Mouse (Mus musculus): ENCODE data around the gene Zranb3. TPM values are rescaled to one million over a fixed set of nuclear protein-coding genes. Genes with fewer than 3 reads are reported as not detected.
"Not testable (repeated sequence)": the region's sequence is repeated elsewhere in the genome, so short reads cannot be mapped to it uniquely, and the experiment has no call there.

Gene Zranb3
- polyA plus RNA-seq, 1 experiment from 2014 or later, result 12.9 TPM

- H3K36me3 ChIP-seq (ENCODE audit: insufficient read depth), result peaks cover 15% of the 10 kb centered on the region; the same call in 1 of the 2 replicates
- WGBS, result 90% methylated on average over 1 of the region's 1 CpGs
- no peaks in the 10 kb centered on the region for H3K27me3 ChIP-seq (ENCODE audit: insufficient read depth, low read length)
- no peak for ATAC-seq (ENCODE audit: insufficient read depth)
- H3K4me3 ChIP-seq (ENCODE audit: low read depth, low read length), result no peak overlapping the region
- no peak overlapping the region for H3K9ac ChIP-seq
- no peak for TF ChIP-seq CTCF (IDR thresholded peaks at IDR 0.05; ENCODE audit: low read depth)
- H3K27ac ChIP-seq (ENCODE audit: low read depth), result no peak overlapping the region
- H3K4me2 ChIP-seq, result no peak overlapping the region
- no peak for DNase-seq
- no peaks in the 10 kb centered on the region for H3K4me1 ChIP-seq (ENCODE audit: insufficient read depth)
- H3K9me3 ChIP-seq (ENCODE audit: low read depth, low read length), result no peaks in the 10 kb centered on the region
These were observed 146.3 kb downstream of the Zranb3 start for GRCm38 (mm10) chr1:127956524-127956923.

- H3K9me3 ChIP-seq (ENCODE audit: low read depth, low read length), result no peaks in the 10 kb centered on the region
- 56% methylated on average over 4 of the region's 4 CpGs for WGBS
- H3K4me3 ChIP-seq (ENCODE audit: low read depth, low read length), result no peak overlapping the region
- no peak overlapping the region for H3K4me2 ChIP-seq
- TF ChIP-seq CTCF (IDR thresholded peaks at IDR 0.05; ENCODE audit: low read depth), result no peak
- H3K4me1 ChIP-seq (ENCODE audit: insufficient read depth), result no peaks in the 10 kb centered on the region
- no peak overlapping the region for H3K27ac ChIP-seq (ENCODE audit: low read depth)
- no peaks in the 10 kb centered on the region for H3K27me3 ChIP-seq (ENCODE audit: insufficient read depth, low read length)
- H3K36me3 ChIP-seq (ENCODE audit: insufficient read depth), result peaks cover 13% of the 10 kb centered on the region; the same call in 1 of the 2 replicates
- ATAC-seq (ENCODE audit: insufficient read depth), result no peak
- no peak for DNase-seq
- H3K9ac ChIP-seq, result no peak overlapping the region
These were observed 148.0 kb downstream of the Zranb3 start for GRCm38 (mm10) chr1:127954800-127955199.

- not testable (repeated sequence) for H3K4me2 ChIP-seq; H3K9me3 ChIP-seq (ENCODE audit: low read depth, low read length); H3K4me1 ChIP-seq (ENCODE audit: insufficient read depth); H3K4me3 ChIP-seq (ENCODE audit: low read depth, low read length); H3K27ac ChIP-seq (ENCODE audit: low read depth); ATAC-seq (ENCODE audit: insufficient read depth); DNase-seq; H3K9ac ChIP-seq; H3K27me3 ChIP-seq (ENCODE audit: insufficient read depth, low read length)
- peaks cover 10% of the 10 kb centered on the region; the same call in 1 of the 2 replicates for H3K36me3 ChIP-seq (ENCODE audit: insufficient read depth)
- 79% methylated on average over 4 of the region's 4 CpGs for WGBS
These were observed 148.6 kb downstream of the Zranb3 start for GRCm38 (mm10) chr1:127954198-127954597.

GRCm38 (mm10) chr1:127952276-127952675, 150.6 kb downstream of the Zranb3 start:
- H3K36me3 ChIP-seq (ENCODE audit: insufficient read depth), result 0 out of 2 replicates have a peak, but pooled peaks cover 7% of the 10 kb centered on the region
- H3K4me2 ChIP-seq, result no peak overlapping the region
- H3K4me1 ChIP-seq (ENCODE audit: insufficient read depth), result no peaks in the 10 kb centered on the region
- H3K27me3 ChIP-seq (ENCODE audit: insufficient read depth, low read length), result no peaks in the 10 kb centered on the region
- H3K9me3 ChIP-seq (ENCODE audit: low read depth, low read length), result no peaks in the 10 kb centered on the region
- WGBS, result 86% methylated on average over 4 of the region's 4 CpGs
- no peak for TF ChIP-seq CTCF (IDR thresholded peaks at IDR 0.05; ENCODE audit: low read depth)
- no peak overlapping the region for H3K4me3 ChIP-seq (ENCODE audit: low read depth, low read length)
- H3K27ac ChIP-seq (ENCODE audit: low read depth), result no peak overlapping the region
- ATAC-seq (ENCODE audit: insufficient read depth) (no peak), DNase-seq (no peak)
- H3K9ac ChIP-seq, result no peak overlapping the region

GRCm38 (mm10) chr1:127948748-127949147, 154.1 kb downstream of the Zranb3 start:
- no peaks in the 10 kb centered on the region for H3K9me3 ChIP-seq (ENCODE audit: low read depth, low read length)
- peaks cover 9% of the 10 kb centered on the region; the same call in 1 of the 2 replicates for H3K4me1 ChIP-seq (ENCODE audit: insufficient read depth)
- no peak overlapping the region for H3K4me2 ChIP-seq
- H3K4me3 ChIP-seq (ENCODE audit: low read depth, low read length), result no peak overlapping the region
- H3K9ac ChIP-seq, result no peak overlapping the region
- TF ChIP-seq CTCF (IDR thresholded peaks at IDR 0.05; ENCODE audit: low read depth), result no peak
- 79% methylated on average over 5 of the region's 5 CpGs for WGBS
- H3K36me3 ChIP-seq (ENCODE audit: insufficient read depth), result peaks cover 16% of the 10 kb centered on the region
- DNase-seq, result peak; percentile 34
- no peaks in the 10 kb centered on the region for H3K27me3 ChIP-seq (ENCODE audit: insufficient read depth, low read length)
- ATAC-seq (ENCODE audit: insufficient read depth), result no peak
- no peak overlapping the region for H3K27ac ChIP-seq (ENCODE audit: low read depth)

GRCm38 (mm10) chr1:127946615-127947249, 156.1 kb downstream of the Zranb3 start:
- H3K4me2 ChIP-seq, result no peak overlapping the region
- ATAC-seq (ENCODE audit: insufficient read depth) (peak; percentile 82), DNase-seq (peak; percentile 74)
- H3K4me3 ChIP-seq (ENCODE audit: low read depth, low read length), result no peak overlapping the region
- TF ChIP-seq CTCF (IDR thresholded peaks at IDR 0.05; ENCODE audit: low read depth), result no peak
- peaks cover 26% of the 10 kb centered on the region for H3K36me3 ChIP-seq (ENCODE audit: insufficient read depth)
- peaks cover 9% of the 10 kb centered on the region; the same call in 1 of the 2 replicates for H3K4me1 ChIP-seq (ENCODE audit: insufficient read depth)
- no peaks in the 10 kb centered on the region for H3K9me3 ChIP-seq (ENCODE audit: low read depth, low read length)
- no peaks in the 10 kb centered on the region for H3K27me3 ChIP-seq (ENCODE audit: insufficient read depth, low read length)
- H3K27ac ChIP-seq (ENCODE audit: low read depth), result no peak overlapping the region; the same call in 1 of the 2 replicates
- WGBS, result 59% methylated on average over 5 of the region's 5 CpGs
- H3K9ac ChIP-seq, result no peak overlapping the region

- WGBS, result 50% methylated on average over 3 of the region's 3 CpGs
- peak; percentile 29; the same call in 1 of the 2 replicates for ATAC-seq (ENCODE audit: insufficient read depth)
- H3K36me3 ChIP-seq (ENCODE audit: insufficient read depth), result peaks cover 34% of the 10 kb centered on the region
These were observed 156.9 kb downstream of the Zranb3 start for GRCm38 (mm10) chr1:127945696-127946575.

More at GRCm38 (mm10) chr1:127945696-127946575, 156.9 kb downstream of the Zranb3 start:
- Histone ChIP-seq H3K27me3 (ENCODE audit: insufficient read depth, low read length) (no peaks in the 10 kb centered on the region), H3K4me3 (ENCODE audit: low read depth, low read length) (no peak overlapping the region), H3K9me3 (ENCODE audit: low read depth, low read length) (no peaks in the 10 kb centered on the region), H3K9ac (no peak overlapping the region), H3K4me1 (ENCODE audit: insufficient read depth) (peaks cover 9% of the 10 kb centered on the region; the same call in 1 of the 2 replicates), H3K4me2 (no peak overlapping the region), H3K27ac (ENCODE audit: low read depth) (peak overlapping the region; percentile 79)
- no peak for TF ChIP-seq CTCF (IDR thresholded peaks at IDR 0.05; ENCODE audit: low read depth)
- peak; percentile 66 for DNase-seq

Data from lung, embryonic 14.5 days (tissue).